Mouse (Mus musculus) bone marrow, adult 2 months (tissue): ENCODE data around the gene Bod1l. TPM values are rescaled to one million over a fixed set of nuclear protein-coding genes. Genes with fewer than 3 reads are reported as not detected.

Experiments
- H3K27ac ChIP-seq: fragments of 200-500 bp; 2 replicates; pipeline ENCODE4 v1.5.1; 2012; ENCODE audit warnings: low read depth, mild to moderate bottlenecking, control low read depth, inconsistent platforms, low read length; ENCODE audit not compliant: control insufficient read depth, poor library complexity, insufficient read depth
- H3K4me1 ChIP-seq: fragments of 200-500 bp; 2 replicates; pipeline ENCODE4 v1.6.1; 2011; ENCODE audit warnings: low read length; ENCODE audit not compliant: control insufficient read depth, insufficient read depth
- H3K4me3 ChIP-seq: fragments of 200-500 bp; replicated peaks from 2 replicates; pipeline ENCODE3; 2011; ENCODE audit warnings: mild to moderate bottlenecking, low read depth, low read length, control low read depth; ENCODE audit not compliant: control insufficient read depth
- CTCF ChIP-seq: fragments of 200-500 bp; IDR thresholded peaks from 2 replicates; pipeline ENCODE4 v1.5.1; 2011; ENCODE audit warnings: low read length, control low read depth; ENCODE audit not compliant: control insufficient read depth, insufficient read depth
- POLR2A ChIP-seq: fragments of 200-500 bp; IDR thresholded peaks from 2 replicates; pipeline ENCODE4 v1.6.1; 2011; ENCODE audit warnings: low read depth, mild to moderate bottlenecking, control low read depth, low read length, borderline replicate concordance; ENCODE audit not compliant: control insufficient read depth
- WGBS: fragments of 180-500 bp; shearing (Covaris S2); methylation state at CpG from one replicate; pipeline ENCODE4 v1.1.7; 2018; 5-methylcytosine and 5-hydroxymethylcytosine counted together
- polyA plus RNA-seq: library from polyadenylated mRNA; stranded (reverse); fragments of >200 nt; gene quantifications from 2 replicates; pipeline ENCODE4 v1.2.4, GENCODE M21; 2011; ENCODE audit warnings: low replicate concordance; ENCODE audit not compliant: missing spikeins, insufficient read depth, insufficient read length

Gene Bod1l
- polyA plus RNA-seq, 1 experiment, result 34.7 TPM

- no peak overlapping the region for H3K27ac ChIP-seq
- TF ChIP-seq CTCF, result no peak
- TF ChIP-seq POLR2A, result no peak
- H3K4me3 ChIP-seq, result no peak overlapping the region
- no peaks in the 10 kb centered on the region for H3K4me1 ChIP-seq
- WGBS, result 19% methylated on average over 19 of the region's 19 CpGs
Measured at GRCm38 (mm10) chr5:41758671-41759639, 85.2 kb downstream of the Bod1l start.

GRCm38 (mm10) chr5:41757338-41757737 is 86.8 kb downstream of the Bod1l start:
- TF ChIP-seq POLR2A, result no peak
- no peak for TF ChIP-seq CTCF
- 17% methylated on average over 5 of the region's 5 CpGs for WGBS
- Histone ChIP-seq H3K4me1 (no peaks in the 10 kb centered on the region), H3K27ac (no peak overlapping the region), H3K4me3 (no peak overlapping the region)

- H3K4me3 ChIP-seq, result no peak overlapping the region
- no peaks in the 10 kb centered on the region for H3K4me1 ChIP-seq
- H3K27ac ChIP-seq, result no peak overlapping the region
- TF ChIP-seq POLR2A (no peak), CTCF (no peak)
- 5% methylated on average over 4 of the region's 4 CpGs for WGBS
Measured at GRCm38 (mm10) chr5:41756396-41756795, 87.7 kb downstream of the Bod1l start.

- H3K4me3 ChIP-seq, result no peak overlapping the region
- TF ChIP-seq CTCF, result no peak
- TF ChIP-seq POLR2A, result no peak
- H3K4me1 ChIP-seq, result no peaks in the 10 kb centered on the region
- 6% methylated on average over 23 of the region's 23 CpGs for WGBS
- H3K27ac ChIP-seq, result no peak overlapping the region
Measured at GRCm38 (mm10) chr5:41755373-41755960, 88.6 kb downstream of the Bod1l start.

- TF ChIP-seq POLR2A (no peak), CTCF (no peak)
- 2% methylated on average over 16 of the region's 16 CpGs for WGBS
- Histone ChIP-seq H3K4me1 (no peaks in the 10 kb centered on the region), H3K4me3 (no peak overlapping the region), H3K27ac (no peak overlapping the region)
Measured at GRCm38 (mm10) chr5:41754836-41755235, 89.3 kb downstream of the Bod1l start.

GRCm38 (mm10) chr5:41754226-41754775 is 89.8 kb downstream of the Bod1l start:
- no peaks in the 10 kb centered on the region for H3K4me1 ChIP-seq
- TF ChIP-seq POLR2A (no peak), CTCF (no peak)
- no peak overlapping the region for H3K4me3 ChIP-seq
- 6% methylated on average over 17 of the region's 17 CpGs for WGBS
- no peak overlapping the region for H3K27ac ChIP-seq

- no peak overlapping the region for H3K27ac ChIP-seq
Measured at GRCm38 (mm10) chr5:41752721-41753120, 91.4 kb downstream of the Bod1l start.

GRCm38 (mm10) chr5:41744898-41745780 is 99.0 kb downstream of the Bod1l start:
- TF ChIP-seq CTCF (no peak), POLR2A (no peak)

More at GRCm38 (mm10) chr5:41752721-41753120, 91.4 kb downstream of the Bod1l start:
- H3K4me1 ChIP-seq, result no peaks in the 10 kb centered on the region
- WGBS, result 32% methylated on average over 4 of the region's 4 CpGs
- TF ChIP-seq POLR2A (no peak), CTCF (no peak)
- H3K4me3 ChIP-seq, result no peak overlapping the region

More at GRCm38 (mm10) chr5:41744898-41745780, 99.0 kb downstream of the Bod1l start:
- WGBS, result 16% methylated on average over 15 of the region's 15 CpGs
- Histone ChIP-seq H3K4me3 (no peak overlapping the region), H3K27ac (no peak overlapping the region), H3K4me1 (no peaks in the 10 kb centered on the region)
